Mouse (Mus musculus): ENCODE data around the gene Pcca.
A peak's percentile ranks its signal among the peaks of the same experiment; 100 is the strongest.

Gene Pcca

DNA sequence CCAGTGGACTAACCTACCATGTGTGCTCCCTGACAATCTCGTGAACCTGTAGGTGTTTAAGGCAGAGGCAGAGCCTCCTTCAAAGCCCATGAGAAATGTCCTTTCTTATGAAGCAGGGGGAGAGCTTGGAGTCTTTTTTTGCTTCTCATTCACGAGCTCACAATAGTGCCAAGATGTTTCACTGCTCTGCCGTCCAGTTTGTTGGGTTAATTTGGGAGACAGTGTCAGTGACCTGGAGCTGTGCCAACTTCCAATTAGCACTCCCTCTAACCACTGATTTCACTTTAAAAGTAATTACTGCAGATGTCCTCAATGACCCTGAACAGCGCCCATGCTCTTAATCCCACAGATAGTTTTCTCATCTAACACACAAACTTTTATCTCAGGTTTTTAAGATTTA lies 328.5 kb downstream of the Pcca start:
- DNase-seq, result no peak

DNA sequence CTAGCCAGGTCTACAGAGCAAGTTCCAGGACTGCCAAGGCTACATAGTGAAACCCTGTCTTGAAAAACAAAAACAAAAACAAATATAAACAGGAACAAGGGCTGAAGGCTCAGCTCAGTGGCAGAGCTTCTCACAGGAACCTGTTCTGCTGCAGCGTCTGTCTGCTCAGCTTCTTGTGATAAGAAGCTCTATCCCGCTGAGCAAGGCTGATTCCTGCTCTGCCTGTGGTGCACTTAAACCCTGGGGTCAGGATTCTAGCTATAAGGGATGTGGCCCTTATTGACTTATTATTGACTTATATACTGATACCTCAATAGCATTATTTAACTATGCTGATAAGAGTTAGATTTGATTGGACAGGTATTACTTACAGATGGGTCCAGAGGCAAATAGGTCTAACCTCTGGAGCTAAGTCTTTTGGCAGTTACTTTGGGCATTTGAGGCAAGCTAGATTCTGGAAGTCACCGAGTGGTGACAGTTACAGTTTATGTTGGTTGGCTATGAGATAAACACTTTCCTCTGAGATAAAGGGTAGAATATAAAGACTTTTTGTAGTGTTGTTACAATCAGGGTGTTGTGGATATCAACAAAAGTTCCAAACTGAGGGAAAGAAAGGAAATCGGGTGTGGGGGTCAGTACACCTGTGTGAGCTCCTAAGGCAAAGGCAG lies 331.5 kb downstream of the Pcca start:
- no peak for DNase-seq

DNA sequence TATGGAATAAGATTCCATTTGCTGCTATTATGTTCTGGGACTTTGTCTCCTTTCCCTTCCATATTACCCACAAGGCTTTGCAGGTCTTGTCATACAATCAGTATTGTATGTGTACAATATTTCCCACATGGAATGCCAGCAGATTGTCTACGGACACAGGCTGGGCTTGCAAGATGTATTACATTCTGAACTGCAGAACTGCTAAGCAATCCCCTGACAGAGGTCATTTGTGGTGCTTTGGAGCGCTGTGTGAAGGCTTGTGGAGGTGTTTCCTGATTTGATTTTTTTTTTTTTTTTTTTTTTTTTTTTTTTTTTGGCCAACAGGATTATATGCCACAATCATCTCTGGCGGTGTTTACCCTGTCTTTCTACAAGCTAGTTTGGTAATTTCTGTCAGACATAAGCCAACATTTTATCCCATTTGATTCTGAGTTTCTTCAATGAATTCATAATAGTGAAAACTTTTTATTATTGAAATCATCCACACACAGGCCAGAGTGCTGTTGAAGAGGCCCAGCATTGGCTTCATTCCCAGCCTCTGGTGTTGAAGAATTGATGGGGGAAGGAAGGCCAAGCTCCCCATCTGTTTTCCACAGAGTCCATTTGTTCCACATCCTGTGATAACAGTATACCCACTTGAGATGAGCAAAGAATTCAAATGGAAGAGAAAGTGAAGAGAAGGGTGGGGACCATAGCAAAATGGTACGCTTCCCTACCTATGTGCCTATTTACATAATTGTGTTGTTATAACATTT lies 333.6 kb downstream of the Pcca start:
- DNase-seq, result peak; percentile 13

DNA sequence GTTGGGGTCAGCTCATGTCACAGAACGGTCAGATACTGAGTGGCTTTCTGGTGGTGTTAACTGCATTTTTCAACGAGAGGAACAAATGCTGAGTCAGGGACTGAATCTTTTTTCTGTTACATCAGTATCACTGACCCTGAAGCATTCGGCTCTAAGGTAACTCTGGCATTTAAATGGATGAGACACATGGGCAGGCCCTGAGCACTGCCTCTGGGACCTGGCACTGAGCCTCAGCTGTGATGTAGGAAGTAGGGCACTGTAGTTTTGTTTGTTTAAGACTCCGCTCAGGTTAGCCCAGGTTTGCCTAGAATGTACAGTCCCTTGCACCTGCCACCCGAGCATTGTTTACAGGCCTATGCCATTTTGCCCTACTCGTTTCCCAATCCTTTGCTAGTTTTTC lies 335.7 kb downstream of the Pcca start:
- no peak for DNase-seq

DNA sequence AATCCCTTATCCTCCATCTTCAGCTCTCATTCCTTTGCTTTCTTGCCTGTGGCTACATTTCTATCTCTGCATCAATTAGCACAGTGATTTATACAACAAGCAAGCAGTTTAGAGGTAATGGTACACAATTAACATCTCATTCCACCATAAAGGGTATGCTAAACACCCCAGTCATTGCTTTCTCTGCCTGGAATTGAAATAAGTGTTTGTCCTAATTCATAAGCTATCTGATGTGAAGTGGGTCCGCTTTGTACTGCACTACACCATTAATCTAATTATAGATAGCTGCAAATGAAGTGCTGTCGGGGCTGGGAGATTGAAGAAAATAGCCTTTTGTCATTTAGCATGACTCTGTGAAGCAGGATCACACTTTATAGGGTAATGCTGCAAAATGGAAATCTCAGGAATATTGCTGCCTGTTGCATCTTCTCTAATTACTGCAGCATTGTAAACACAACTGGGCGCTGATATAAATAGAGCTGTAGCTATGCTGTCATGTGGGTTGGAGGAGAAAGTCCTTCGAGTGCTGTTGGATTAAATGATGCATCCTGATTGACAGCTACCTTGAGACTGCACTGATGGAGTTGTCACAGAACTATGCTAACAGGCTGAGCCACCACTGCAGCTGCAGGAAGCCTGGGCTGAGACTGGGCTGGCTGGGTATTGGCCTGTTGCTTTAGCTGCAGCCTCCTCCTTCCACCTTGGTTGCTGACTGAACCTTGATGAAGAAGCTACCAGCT lies 337.9 kb downstream of the Pcca start:
- no peak for DNase-seq

DNA sequence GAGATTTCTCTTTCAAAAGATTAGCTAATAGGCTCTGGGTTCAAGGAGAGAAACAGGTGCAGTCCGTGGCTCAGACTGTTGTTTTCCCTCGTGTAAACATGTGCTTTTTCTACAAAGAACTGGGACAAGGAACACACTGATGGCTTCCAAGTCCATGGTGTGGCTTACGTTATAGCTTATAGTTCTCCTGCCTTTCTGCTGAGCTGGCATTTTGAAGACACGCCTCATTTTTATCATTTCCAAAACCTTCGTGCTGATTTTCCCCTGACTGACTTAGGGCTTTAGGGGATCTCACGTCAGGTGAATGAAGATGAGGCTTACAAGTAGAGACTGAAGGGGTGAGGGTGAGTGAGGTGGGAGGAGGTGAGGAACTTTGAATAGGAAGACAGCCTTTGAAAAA lies 338.5 kb downstream of the Pcca start:
- no peak for DNase-seq

DNA sequence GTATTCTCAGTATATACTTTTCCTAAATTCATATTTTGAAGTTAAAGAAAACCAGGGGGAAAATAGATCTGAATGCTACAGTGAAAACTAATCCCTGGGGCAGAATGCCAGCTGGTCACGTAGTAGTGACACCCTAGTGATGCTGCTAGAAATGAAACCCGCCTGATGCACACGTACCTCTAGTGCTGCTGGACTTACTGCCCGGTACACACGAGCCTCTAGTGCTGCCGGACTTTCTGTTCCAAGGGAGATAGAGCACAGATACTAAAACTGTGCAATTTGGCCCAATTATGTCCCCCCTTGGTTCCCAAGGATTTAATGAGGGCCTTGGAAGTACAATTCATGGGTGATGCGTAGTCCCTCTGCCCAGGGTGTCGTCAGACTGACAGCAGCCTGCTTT lies 340.9 kb downstream of the Pcca start:
- DNase-seq, result no peak

DNA sequence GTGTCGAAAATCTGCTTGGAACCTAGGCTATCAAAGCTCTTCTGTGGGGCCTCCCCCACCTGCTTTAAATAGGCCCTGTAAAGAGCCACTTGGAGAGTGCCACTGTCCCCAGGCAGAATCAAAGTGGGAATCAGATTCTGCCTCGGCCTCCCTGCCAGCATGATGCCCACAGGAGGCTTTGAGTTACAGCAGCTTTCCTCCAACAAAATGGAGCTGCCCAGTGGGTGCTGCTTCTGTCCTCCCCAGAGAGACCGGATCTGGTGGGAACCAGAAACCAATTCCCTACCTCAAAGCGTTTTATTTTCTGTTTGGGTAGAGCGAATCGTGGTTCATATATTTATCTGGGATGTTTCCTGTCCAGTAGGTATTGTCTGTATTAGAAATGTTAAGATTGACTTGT lies 341.5 kb downstream of the Pcca start:
- no peak for DNase-seq

DNA sequence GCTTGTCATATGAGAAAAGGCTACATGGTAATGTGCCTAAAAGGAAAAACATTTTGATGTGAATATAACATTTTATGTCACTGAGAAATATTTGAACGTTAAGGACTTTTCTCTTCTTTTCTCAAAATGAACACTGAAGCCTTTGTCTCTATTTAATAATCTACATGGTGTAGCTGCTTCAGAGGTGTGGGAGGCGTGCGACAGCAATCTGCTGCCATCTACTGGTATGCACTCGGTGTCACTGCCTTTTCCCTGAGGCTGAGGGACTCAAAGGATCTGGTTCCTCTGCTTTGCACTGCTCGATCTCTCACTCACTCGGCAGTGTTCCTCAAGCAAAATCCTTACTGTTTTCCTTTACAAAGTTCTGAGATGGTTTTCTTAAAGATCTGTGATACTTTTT lies 342.0 kb downstream of the Pcca start:
- peak; percentile 76 for DNase-seq

DNA sequence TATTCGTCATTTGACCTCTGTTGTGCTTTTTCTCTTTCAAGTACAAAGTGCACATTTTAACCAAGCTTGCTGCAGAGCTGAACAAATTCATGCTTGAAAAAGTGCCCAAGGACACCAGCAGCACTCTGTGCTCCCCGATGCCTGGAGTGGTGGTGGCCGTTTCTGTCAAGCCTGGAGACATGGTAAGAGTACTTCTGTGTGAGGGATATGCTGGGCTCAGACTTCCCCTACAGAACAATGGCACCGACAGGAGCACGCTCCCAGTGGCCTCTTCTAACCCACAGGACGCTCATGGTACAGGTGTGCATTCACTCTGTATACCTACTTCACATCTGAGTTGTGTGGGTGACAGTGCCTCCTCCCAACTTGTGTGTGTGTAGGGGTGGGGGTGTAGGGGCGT lies 342.6 kb downstream of the Pcca start:
- DNase-seq, result no peak

DNA sequence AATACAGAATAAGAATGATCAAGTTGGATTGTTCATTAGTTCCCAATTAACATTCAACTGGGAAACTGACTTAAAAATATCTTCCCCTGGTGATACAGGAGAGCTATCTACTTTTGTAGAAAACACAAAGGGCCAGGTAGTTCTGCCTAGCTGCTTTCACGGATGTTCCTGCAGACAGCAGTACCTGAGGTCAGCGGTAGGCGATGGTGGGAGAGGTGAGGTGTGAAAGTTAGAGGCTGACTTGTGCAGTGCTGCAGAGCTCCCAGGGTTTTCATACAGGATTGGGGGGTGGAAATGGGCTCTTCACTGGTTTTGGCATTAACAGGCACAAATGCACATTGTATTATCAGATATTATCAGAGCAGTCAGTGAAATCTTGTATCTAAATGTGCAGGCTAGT lies 343.7 kb downstream of the Pcca start:
- no peak for DNase-seq

DNA sequence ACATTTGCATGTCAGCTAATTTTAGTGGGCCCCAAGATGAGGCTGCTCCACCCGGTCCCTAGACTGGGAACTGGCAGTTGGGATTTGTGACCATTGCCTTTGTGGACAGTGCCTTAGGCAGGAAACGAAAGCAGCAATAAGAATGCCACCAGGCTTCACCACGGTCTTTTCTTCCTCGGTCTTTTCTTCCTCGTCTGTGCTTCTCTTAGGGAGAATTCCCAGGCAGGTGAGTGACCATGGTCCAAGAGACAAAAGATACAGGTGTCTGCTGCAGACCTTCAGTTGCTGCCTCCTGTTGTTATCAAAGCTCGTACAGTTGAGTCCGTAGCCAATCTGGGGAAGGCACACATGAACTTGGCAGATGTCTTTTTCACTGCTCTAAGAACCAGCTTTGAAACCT lies 346.2 kb downstream of the Pcca start:
- no peak for DNase-seq

DNA sequence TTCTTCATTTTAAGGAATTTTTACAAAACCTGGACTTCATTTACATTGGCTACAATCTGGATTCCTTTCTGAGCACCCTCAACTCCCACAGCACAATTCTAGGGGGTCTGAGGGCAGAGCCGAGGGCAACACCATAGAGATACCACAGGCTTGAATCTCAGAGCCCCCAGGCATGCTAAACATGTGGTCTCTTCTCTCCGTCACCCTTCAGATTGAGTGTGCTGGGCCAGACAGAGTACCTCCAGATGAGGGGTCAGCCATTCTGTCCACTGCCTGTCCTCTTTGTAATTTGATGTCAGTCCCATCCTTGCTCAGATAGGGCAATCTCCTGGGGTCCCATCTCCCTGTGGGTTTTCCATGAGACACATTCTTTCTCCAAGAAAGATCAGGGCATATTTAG lies 347.6 kb downstream of the Pcca start:
- no peak for DNase-seq

DNA sequence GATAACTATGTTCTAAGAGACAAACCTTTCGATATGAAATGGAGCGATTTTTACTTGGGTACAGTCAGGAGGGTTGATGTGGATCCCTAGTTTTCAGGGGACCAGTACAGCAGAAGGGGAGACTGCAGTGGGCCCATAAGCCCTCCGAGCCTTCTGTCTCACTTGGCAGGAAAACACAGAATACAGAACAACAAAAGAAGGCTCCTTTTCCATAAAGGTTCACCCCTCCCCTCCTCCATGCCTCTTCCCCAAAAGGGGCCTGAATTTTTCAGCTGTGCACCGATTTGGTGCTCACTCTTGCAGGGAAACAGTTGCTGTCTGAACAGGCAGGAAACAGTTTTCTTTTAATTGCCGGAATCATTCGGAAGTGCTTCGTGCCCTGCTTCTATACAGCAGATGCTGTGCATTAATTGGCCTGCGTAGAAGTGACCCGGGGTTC lies 348.1 kb downstream of the Pcca start:
- no peak for DNase-seq

DNA sequence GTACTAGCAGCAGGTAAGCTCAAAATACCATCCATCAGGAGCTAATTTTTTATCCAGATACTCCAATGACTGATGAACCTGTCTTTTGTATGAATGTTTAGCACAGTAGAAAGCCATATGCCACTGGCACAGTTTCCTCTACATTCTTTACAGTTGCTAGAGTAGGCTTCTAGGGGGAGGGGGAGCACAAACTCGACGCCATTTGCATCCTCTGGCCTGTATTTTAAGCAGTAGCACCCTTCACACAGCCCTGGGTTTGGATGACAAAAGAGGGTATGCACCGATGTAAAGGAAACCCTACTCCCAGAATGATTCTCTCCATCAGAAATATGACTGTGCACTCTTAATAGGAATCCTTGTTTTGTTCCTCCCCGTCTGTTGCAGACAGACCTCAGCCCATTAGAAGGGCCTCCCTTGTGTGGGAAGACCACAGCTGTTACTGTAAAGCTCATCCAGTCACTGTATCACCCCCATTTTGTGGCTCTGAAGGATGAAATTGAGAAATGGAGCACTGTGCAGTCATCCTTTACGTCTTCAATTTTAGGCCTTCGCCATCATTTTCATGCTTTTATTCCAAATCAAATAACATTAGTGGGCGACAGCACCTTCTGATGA lies 348.8 kb downstream of the Pcca start:
- no peak for DNase-seq

DNA sequence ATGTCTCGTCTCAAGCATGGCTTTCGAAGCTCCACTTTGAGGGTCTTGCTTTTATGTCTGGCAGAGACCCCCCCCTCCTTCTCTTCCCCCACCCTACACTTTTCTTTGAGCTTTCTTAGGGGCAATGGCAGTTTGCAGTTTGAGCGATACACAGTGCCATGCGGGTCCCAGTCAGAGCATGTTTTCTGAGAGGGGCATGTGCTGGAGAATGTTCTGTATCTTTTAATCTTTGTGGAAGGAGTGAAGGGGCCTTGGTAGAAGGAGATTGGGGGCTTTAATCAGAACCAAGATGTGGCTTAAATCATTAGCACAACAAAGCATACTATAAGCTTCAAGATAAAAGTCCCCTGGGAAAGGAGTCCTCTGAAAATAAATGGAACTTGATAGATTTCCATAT lies 349.3 kb downstream of the Pcca start:
- no peak for DNase-seq

DNA sequence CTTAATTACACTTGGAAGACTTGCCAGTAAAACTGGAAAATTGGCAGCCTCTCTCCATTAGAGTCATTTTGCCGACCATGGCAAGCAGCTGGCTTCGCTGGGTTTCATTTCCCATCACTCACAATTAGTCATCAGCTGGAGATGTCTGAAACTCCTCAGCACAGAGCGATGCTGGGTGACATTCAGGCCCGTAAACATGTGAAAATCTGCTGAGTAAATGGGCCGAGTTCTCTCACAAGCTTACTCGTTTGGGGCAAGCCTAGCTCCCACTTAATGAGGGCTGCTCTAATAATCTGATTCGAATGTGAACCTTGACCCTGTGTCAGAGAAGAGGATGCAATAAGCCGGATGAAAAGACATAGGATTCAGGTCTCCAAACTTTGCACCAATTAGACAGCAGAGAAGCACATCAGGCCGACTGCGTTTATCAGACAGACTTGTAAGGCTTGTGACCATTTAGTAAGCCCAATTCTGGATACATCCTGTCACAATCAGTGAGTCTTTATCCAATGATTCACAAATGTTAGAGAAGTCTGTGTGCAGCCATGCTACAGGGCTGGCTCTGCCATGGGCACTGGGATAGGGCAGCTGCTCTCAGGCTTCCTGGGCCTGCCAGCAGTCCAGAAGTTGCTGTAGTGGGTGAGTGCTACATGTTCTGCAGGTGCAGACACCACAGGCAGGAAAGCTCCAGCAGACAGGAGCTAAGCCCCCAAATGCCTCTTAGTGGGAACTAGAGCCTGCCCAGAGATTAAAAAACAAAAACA lies 349.9 kb downstream of the Pcca start:
- no peak for DNase-seq

DNA sequence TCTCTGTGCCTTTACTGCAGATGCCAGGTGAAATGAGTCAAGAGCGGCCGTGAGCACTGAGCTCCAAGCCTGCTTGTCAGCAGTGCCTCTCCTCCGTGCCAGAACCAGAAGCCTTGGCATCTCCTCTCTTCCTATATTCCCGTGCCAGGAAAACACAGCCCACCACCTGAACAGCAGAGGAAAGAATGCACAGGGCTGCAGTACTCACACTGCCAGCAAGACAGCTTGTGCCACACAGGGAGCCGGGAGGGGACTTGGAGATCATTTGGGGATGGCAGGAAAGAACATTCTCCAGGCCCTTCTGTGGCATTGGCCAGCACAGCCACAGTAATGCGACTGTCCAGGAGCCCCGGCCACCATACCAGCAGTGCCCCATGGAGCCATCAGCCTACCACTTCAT lies 351.8 kb downstream of the Pcca start:
- DNase-seq, result no peak

DNA sequence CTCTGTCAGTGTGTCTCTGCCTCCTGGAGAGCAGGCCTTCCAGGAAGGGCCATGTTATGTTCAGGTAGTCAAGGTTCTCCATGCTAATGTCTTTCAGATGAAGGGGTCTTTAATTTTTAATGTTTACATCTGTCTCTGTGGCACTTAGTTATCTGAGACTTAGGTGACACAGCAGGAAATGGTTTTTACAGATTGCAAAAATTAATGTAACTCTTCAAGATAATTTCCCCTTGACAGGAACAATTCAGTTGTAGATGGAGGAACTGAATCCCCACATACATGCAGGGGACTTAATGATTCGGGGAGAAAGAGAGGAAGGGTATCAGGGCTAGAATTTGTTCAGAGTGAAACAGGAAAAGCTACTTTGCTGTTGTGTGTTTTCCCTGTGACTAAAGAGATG lies 353.2 kb downstream of the Pcca start:
- no peak for DNase-seq

DNA sequence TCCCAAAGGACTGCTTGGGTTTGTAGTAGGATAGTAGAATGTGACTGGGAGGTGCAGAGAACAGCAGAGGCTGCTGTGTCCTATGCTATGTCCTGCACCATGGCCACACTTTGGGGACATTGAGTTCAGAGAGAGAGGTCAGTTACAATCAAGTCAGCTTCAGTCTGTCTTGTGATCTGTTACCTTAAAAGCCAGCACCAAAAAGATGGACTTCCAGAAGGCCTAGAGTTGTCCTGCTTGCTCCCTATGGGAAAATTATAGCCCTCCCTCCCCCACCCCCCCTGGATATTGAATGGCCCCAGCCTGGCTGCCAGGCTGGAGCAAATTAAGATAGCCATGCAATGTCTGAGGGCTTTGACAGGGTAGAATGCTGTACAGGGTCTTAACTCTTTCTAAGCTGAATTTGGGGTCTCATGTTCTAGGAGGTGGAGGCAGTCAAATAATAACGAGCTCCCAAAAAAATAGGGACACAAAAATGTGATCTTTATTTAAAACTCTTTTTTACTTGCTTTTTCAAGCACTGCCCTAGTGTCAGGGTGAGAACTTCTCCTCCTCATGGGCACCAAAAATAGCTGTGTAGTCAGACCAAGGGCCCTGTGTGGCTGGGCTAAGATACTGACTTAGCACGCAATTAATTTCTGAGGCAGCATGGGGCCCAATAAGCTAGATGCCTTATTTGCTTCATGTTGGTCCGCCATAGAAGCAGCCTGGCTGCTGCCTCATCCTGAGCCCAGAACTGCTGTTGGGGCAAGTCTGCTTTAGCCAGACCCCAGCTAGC lies 353.8 kb downstream of the Pcca start:
- DNase-seq, result no peak

DNA sequence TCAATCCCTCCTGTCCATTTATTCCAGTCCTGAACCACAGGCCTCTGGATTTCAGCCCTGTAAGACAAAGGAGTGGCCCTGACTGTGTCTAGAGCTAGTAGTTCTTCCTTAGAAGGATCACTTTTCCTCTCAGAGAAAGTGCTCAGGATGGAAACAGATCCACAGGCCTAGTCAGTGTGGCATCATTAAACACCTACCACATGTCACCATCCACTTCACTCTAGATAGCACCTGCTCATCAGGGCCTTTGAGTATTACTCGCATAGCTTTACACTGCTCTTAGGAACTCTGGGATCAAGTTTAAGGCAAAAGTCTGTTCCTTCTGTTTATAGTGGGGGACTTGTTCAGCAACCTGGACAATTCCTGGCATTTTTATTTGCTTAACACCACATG lies 354.4 kb downstream of the Pcca start:
- DNase-seq, result no peak

DNA sequence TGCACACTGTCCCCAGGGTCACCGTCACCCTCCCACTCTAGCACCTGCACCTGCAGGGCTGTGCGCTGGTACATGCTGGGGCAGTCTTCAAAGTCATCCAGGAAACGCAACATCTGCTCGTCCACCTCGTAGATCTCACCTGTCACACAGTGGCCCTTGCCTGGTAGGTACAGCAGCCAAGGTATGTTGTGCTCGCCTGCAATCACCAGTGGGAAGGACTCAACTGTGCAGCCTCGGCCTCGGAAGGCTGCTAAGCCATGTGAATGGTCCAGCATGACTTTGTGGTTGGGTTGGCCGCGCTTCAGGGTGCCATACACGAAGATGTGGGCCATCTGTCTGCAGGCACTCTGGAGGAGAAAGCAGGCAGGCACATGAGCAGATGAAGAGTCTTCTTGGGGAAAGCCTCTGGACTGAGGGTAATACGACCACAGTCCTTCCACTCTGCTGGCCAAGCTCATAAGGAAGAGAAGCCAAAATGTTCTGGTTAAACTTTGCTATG lies 357.4 kb downstream of the Pcca start:
- DNase-seq, result no peak
